Mouse (Mus musculus) MEL (cell line): Measurements from ENCODE around the gene Foxj2. TPM values are rescaled to one million over a fixed set of nuclear protein-coding genes. Genes with fewer than 3 reads are reported as not detected.

Experiments used
- DNase-seq: peaks from one replicate; pipeline ENCODE4 v3.0.0; 2011; ENCODE audit warnings: low read depth, low spot score
- H3K27ac ChIP-seq: 2 replicates; pipeline ENCODE4 v1.5.1; 2012; ENCODE audit warnings: low read depth, mild to moderate bottlenecking, control low read depth, low read length, moderate library complexity; ENCODE audit not compliant: control insufficient read depth
- H3K27me3 ChIP-seq, 2 experiments: fragments of 150-350 bp in 1 of 2; sonication (generic) in 1 of 2; 2 replicates each; pipeline ENCODE4 v1.6.1; 2012; ENCODE audit warnings: low read length in 2 of 2, mild to moderate bottlenecking in 2 of 2, improper control_type of control experiment in 1 of 2, moderate library complexity in 1 of 2; ENCODE audit not compliant: insufficient read depth in 2 of 2, control insufficient read depth in 1 of 2
- H3K36me3 ChIP-seq, 2 experiments: 2 replicates each; pipeline ENCODE4 v1.6.1; 2012 to 2014; ENCODE audit warnings: low read length in 2 of 2, improper control_type of control experiment in 1 of 2, inconsistent platforms in 1 of 2, mild to moderate bottlenecking in 1 of 2; ENCODE audit not compliant: insufficient read depth in 2 of 2, control insufficient read depth in 1 of 2
- H3K4me1 ChIP-seq, 2 experiments: fragments of 150-350 bp in 1 of 2; sonication (generic) in 1 of 2; 2 replicates each; pipeline ENCODE4 v1.6.1; 2012; ENCODE audit warnings: low read length in 2 of 2, improper control_type of control experiment in 1 of 2, mild to moderate bottlenecking in 1 of 2; ENCODE audit not compliant: insufficient read depth in 2 of 2, control insufficient read depth in 1 of 2
- H3K4me3 ChIP-seq, 2 experiments: fragments of 150-350 bp in 1 of 2; sonication (generic) in 1 of 2; 2 replicates each; pipeline ENCODE4 v1.5.1; 2012; ENCODE audit warnings: low read depth in 2 of 2, low read length in 2 of 2, mild to moderate bottlenecking in 2 of 2, moderate library complexity in 2 of 2, control low read depth in 1 of 2, improper control_type of control experiment in 1 of 2; ENCODE audit not compliant: control insufficient read depth in 1 of 2, insufficient read depth in 1 of 2
- H3K79me2 ChIP-seq: 2 replicates; pipeline ENCODE4 v1.6.1; 2012; ENCODE audit warnings: mild to moderate bottlenecking, low read length, moderate library complexity; ENCODE audit not compliant: control insufficient read depth, poor library complexity, insufficient read depth
- H3K9ac ChIP-seq: 2 replicates; pipeline ENCODE4 v1.6.1; 2012; ENCODE audit warnings: low read depth, mild to moderate bottlenecking, control low read depth, low read length, moderate library complexity; ENCODE audit not compliant: control insufficient read depth, poor library complexity, severe bottlenecking
- H3K9me3 ChIP-seq: fragments of 150-350 bp; sonication (generic); replicated peaks from 2 replicates; pipeline ENCODE4 v1.6.1; 2012; ENCODE audit warnings: mild to moderate bottlenecking, low read length, improper control_type of control experiment, moderate library complexity; ENCODE audit not compliant: insufficient read depth
- BHLHE40 ChIP-seq: IDR thresholded peaks from 2 replicates; pipeline ENCODE4 v1.6.1; 2012; ENCODE audit warnings: low read depth, mild to moderate bottlenecking, inconsistent platforms, low read length, improper control_type of control experiment, borderline replicate concordance
- CHD2 ChIP-seq: IDR thresholded peaks from 2 replicates; pipeline ENCODE4 v1.6.1; 2011; ENCODE audit warnings: low read length, improper control_type of control experiment
- E2F4 ChIP-seq: IDR thresholded peaks from 2 replicates; pipeline ENCODE4 v1.6.1; 2011; ENCODE audit warnings: low read depth, low read length, improper control_type of control experiment, borderline replicate concordance
- ELF1 ChIP-seq: IDR thresholded peaks from 2 replicates; pipeline ENCODE4 v1.6.1; 2014; ENCODE audit warnings: low read depth, mild to moderate bottlenecking, inconsistent platforms, low read length, improper control_type of control experiment, moderate library complexity
- EP300 ChIP-seq, 2 experiments: IDR thresholded peaks; 2 replicates each; pipeline ENCODE4 v1.6.1; 2011; ENCODE audit warnings: improper control_type of control experiment in 2 of 2, low read length in 2 of 2, low read depth in 1 of 2, mild to moderate bottlenecking in 1 of 2
- ETS1 ChIP-seq: IDR thresholded peaks from 2 replicates; pipeline ENCODE4 v1.6.1; 2012; ENCODE audit warnings: low read depth, mild to moderate bottlenecking, inconsistent platforms, low read length, improper control_type of control experiment, moderate library complexity
- GABPA ChIP-seq: IDR thresholded peaks from 2 replicates; pipeline ENCODE4 v1.6.1; 2012; ENCODE audit warnings: low read depth, mild to moderate bottlenecking, inconsistent platforms, low read length, improper control_type of control experiment, moderate library complexity
- GATA1 ChIP-seq: IDR thresholded peaks from 2 replicates; pipeline ENCODE4 v1.6.1; 2011; ENCODE audit warnings: low read depth, low read length, improper control_type of control experiment
- HCFC1 ChIP-seq: IDR thresholded peaks from 2 replicates; pipeline ENCODE4 v1.6.1; 2012; ENCODE audit warnings: low read depth, mild to moderate bottlenecking, inconsistent platforms, low read length, improper control_type of control experiment, moderate library complexity
- KAT2A ChIP-seq: conservative IDR thresholded peaks from 2 replicates; pipeline ENCODE4 v1.6.1; 2012; ENCODE audit warnings: low read depth, low read length, improper control_type of control experiment, inconsistent platforms
- MAX ChIP-seq: IDR thresholded peaks from 2 replicates; pipeline ENCODE4 v1.6.1; 2011; ENCODE audit warnings: low read length, improper control_type of control experiment
- MAZ ChIP-seq: IDR thresholded peaks from 2 replicates; pipeline ENCODE4 v1.6.1; 2012; ENCODE audit warnings: low read depth, mild to moderate bottlenecking, inconsistent platforms, low read length, improper control_type of control experiment
- MEF2A ChIP-seq: IDR thresholded peaks from 2 replicates; pipeline ENCODE4 v1.6.1; 2014; ENCODE audit warnings: low read depth, mild to moderate bottlenecking, inconsistent platforms, low read length, improper control_type of control experiment; ENCODE audit not compliant: poor library complexity, insufficient replicate concordance, severe bottlenecking; ENCODE audit errors: extremely low read depth
- MXI1 ChIP-seq: IDR thresholded peaks from 2 replicates; pipeline ENCODE4 v1.6.1; 2011; ENCODE audit warnings: mild to moderate bottlenecking, low read depth, low read length, improper control_type of control experiment
- NELFE ChIP-seq: IDR thresholded peaks from 2 replicates; pipeline ENCODE4 v1.6.1; 2011; ENCODE audit warnings: low read depth, low read length, improper control_type of control experiment
- NRF1 ChIP-seq: IDR thresholded peaks from 2 replicates; pipeline ENCODE4 v1.6.1; 2014; ENCODE audit warnings: low read depth, mild to moderate bottlenecking, inconsistent platforms, low read length, improper control_type of control experiment, moderate library complexity; ENCODE audit not compliant: poor library complexity, insufficient read depth, severe bottlenecking
- POLR2A ChIP-seq, 2 experiments: IDR thresholded peaks; 2 replicates each; pipeline ENCODE4 v1.6.1; 2011 to 2012; ENCODE audit warnings: low read length in 2 of 2, mild to moderate bottlenecking in 2 of 2, control low read depth in 1 of 2, improper control_type of control experiment in 1 of 2, low read depth in 1 of 2, moderate library complexity in 1 of 2; ENCODE audit not compliant: control insufficient read depth in 1 of 2, insufficient read depth in 1 of 2, poor library complexity in 1 of 2
- POLR2AphosphoS2 ChIP-seq: IDR thresholded peaks from 2 replicates; pipeline ENCODE4 v1.6.1; 2011; ENCODE audit warnings: low read length, improper control_type of control experiment
- RCOR1 ChIP-seq: IDR thresholded peaks from 2 replicates; pipeline ENCODE4 v1.6.1; 2012; ENCODE audit warnings: low read depth, mild to moderate bottlenecking, inconsistent platforms, low read length, improper control_type of control experiment
- SIN3A ChIP-seq: IDR thresholded peaks from 2 replicates; pipeline ENCODE4 v1.6.1; 2012; ENCODE audit warnings: low read length, improper control_type of control experiment, inconsistent platforms
- SMC3 ChIP-seq: IDR thresholded peaks from 2 replicates; pipeline ENCODE4 v1.6.1; 2011; ENCODE audit warnings: low read depth, low read length, improper control_type of control experiment
- TBP ChIP-seq: IDR thresholded peaks from 2 replicates; pipeline ENCODE4 v1.8.0; 2011; ENCODE audit warnings: low read depth, low read length, improper control_type of control experiment
- TCF12 ChIP-seq: IDR thresholded peaks from 2 replicates; pipeline ENCODE4 v1.6.1; 2014; ENCODE audit warnings: low read depth, mild to moderate bottlenecking, inconsistent platforms, low read length, improper control_type of control experiment, moderate library complexity
- ZC3H11A ChIP-seq: IDR thresholded peaks from 2 replicates; pipeline ENCODE4 v1.6.1; 2012; ENCODE audit warnings: low read depth, mild to moderate bottlenecking, inconsistent platforms, low read length, improper control_type of control experiment
- ZMIZ1 ChIP-seq: IDR thresholded peaks from 2 replicates; pipeline ENCODE4 v1.6.1; 2012; ENCODE audit warnings: low read depth, mild to moderate bottlenecking, inconsistent platforms, low read length, improper control_type of control experiment, moderate library complexity
- polyA plus RNA-seq, 2 experiments: library from polyadenylated mRNA; stranded (reverse) in 1 of 2; unstranded in 1 of 2; fragments of >175 nt in 1 of 2; fragments of >200 nt in 1 of 2; gene quantifications; 2 replicates each; pipeline versions ENCODE4 v1.2.1 to v1.2.4; 2012; ENCODE audit warnings: low replicate concordance in 2 of 2, low read depth in 1 of 2; ENCODE audit not compliant: insufficient read length in 2 of 2, insufficient read depth in 1 of 2, missing spikeins in 1 of 2
- total RNA-seq: library from RNA; depleted of rRNA; stranded (reverse); fragments of 300-350 nt; gene quantifications from 2 replicates; pipeline ENCODE4 v1.2.3, GENCODE M21; 2012

Foxj2 gene
- total and polyA plus RNA-seq, 3 experiments: 2.2 to 8.6 TPM; not detected in 1

- DNase-seq: peak; percentile 100
- H3K9ac ChIP-seq: peak overlapping the region; percentile 89
- H3K36me3 ChIP-seq: peaks cover 0 to 17% of the 10 kb centered on the region in 2 experiments; a peak in 2 of 4 replicates
- peak overlapping the region; percentile 96 for H3K27ac ChIP-seq
- H3K79me2 ChIP-seq: no peaks in the 10 kb centered on the region; the same call in 1 of the 2 replicates
- peak; percentile 52 for TF ChIP-seq ETS1
- peak; percentile 13; the same call in 1 of the 2 replicates for TF ChIP-seq NRF1
- peak in 1 of 2 experiments; percentile 88; a peak in 3 of 4 replicates for TF ChIP-seq POLR2A (IDR thresholded peaks at IDR 0.05; ENCODE audit: control insufficient read depth in 1 of 2, insufficient read depth in 1 of 2, low read depth in 1 of 2, low read length in 2 of 2, poor library complexity in 1 of 2)
- peak; percentile 71 for TF ChIP-seq MAX
- peak; percentile 91 for TF ChIP-seq HCFC1
- peak; percentile 81; the same call in 1 of the 2 replicates for TF ChIP-seq POLR2AphosphoS2
- TF ChIP-seq SIN3A: peak; percentile 95
- TF ChIP-seq EP300 (IDR thresholded peaks at IDR 0.05; ENCODE audit: low read depth in 1 of 2, low read length in 2 of 2): peak in 1 of 2 experiments; percentile 54; a peak in 2 of 4 replicates
- peak; percentile 75 for TF ChIP-seq TBP
- no peak for TF ChIP-seq GATA1
- peak; percentile 6; the same call in 1 of the 2 replicates for TF ChIP-seq TCF12
- TF ChIP-seq MEF2A: 0 out of 2 replicates have a peak, but pooled peaks have one; percentile 41
- TF ChIP-seq NELFE: peak; percentile 80
- no peak for TF ChIP-seq ZC3H11A
- peak; percentile 63; the same call in 1 of the 2 replicates for TF ChIP-seq E2F4
- no peak for TF ChIP-seq GABPA
- TF ChIP-seq SMC3: no peak
- peak; percentile 80 for TF ChIP-seq KAT2A
- peak; percentile 78; the same call in 1 of the 2 replicates for TF ChIP-seq MAZ
- TF ChIP-seq ZMIZ1: peak; percentile 41
- TF ChIP-seq RCOR1: no peak
- TF ChIP-seq ELF1: peak; percentile 88
- no peak for TF ChIP-seq BHLHE40
- peak; percentile 25; the same call in 1 of the 2 replicates for TF ChIP-seq MXI1
- TF ChIP-seq CHD2: peak; percentile 66
- TF ChIP-seq, all 39 proteins: peak for 19
- peak overlapping the region; percentile 86 for H3K4me3 ChIP-seq
- no peaks in the 10 kb centered on the region for H3K27me3 ChIP-seq
- H3K4me1 ChIP-seq: peaks cover 7 to 14% of the 10 kb centered on the region in 2 experiments
- no peaks in the 10 kb centered on the region for H3K9me3 ChIP-seq
Measured at GRCm38 (mm10) chr6:122810615-122811279, 9.0 kb upstream of the Foxj2 start.
